Mouse (Mus musculus): ENCODE results near the gene Pnpla2.

DNA sequence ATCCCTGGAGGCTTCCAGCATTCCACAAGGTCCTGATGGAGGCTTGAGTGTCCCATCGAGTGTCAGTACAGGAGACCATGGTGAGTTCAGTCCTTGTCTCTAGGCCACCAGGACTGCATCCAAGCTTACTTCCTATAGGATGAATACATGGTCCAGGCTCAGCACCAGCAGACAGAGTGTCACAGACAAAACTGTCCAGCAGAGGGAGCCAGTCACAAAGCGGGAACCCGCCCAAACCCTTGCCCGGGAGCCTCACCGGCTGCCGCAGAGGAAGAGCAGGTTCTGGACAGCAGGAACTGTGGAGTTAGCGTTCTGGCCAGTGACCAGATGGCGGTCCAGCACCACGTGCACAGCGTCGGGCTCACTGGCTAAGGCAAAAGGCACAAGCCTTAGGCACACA is 46.2 kb upstream of the Pnpla2 start:
- peak; percentile 74 for TF ChIP-seq CTCF (IDR thresholded peaks at IDR 0.05; ENCODE audit: borderline replicate concordance, insufficient read depth, low read length)
- TF ChIP-seq POLR2A (IDR thresholded peaks at IDR 0.05; ENCODE audit: low read depth, low read length), result no peak
